Mouse (Mus musculus): ENCODE data around the gene Tmem108. TPM values are rescaled to one million over a fixed set of nuclear protein-coding genes. Genes with fewer than 3 reads are reported as not detected.

Gene Tmem108
- polyA plus RNA-seq, 1 experiment from 2014 or later = 13.2 TPM

GRCm38 (mm10) chr9:103760356-103760755, 1.3 kb downstream of the Tmem108 start:
- H3K4me1 ChIP-seq (replicated peaks; ENCODE audit: control insufficient read depth, insufficient read depth, low read length) = no peaks in the 10 kb centered on the region
- peak overlapping the region; percentile 50 for H3K4me3 ChIP-seq (ENCODE audit: low read depth, low read length)
- no peak for ATAC-seq (ENCODE audit: low FRiP score)

GRCm38 (mm10) chr9:103759829-103760228, 1.8 kb downstream of the Tmem108 start:
- H3K4me3 ChIP-seq (ENCODE audit: low read depth, low read length) = no peak overlapping the region
- no peak for DNase-seq (ENCODE audit: low spot score)
- no peak for ATAC-seq (ENCODE audit: low FRiP score)

More at GRCm38 (mm10) chr9:103760356-103760755, 1.3 kb downstream of the Tmem108 start:
- no peak overlapping the region for H3K27ac ChIP-seq (ENCODE audit: low read depth, low read length)
- peak overlapping the region; percentile 91 for H3K4me2 ChIP-seq (replicated peaks; ENCODE audit: low read depth, low read length)
- no peaks in the 10 kb centered on the region for H3K36me3 ChIP-seq (ENCODE audit: control insufficient read depth, insufficient read depth, low read length)
- 35% methylated on average over 8 of the region's 8 CpGs for WGBS
- no peak overlapping the region for H3K9ac ChIP-seq (ENCODE audit: low read depth, low read length)
- no peaks in the 10 kb centered on the region for H3K9me3 ChIP-seq (ENCODE audit: control insufficient read depth, low read length)
- peak; percentile 13 for DNase-seq (ENCODE audit: low spot score)
- H3K27me3 ChIP-seq (ENCODE audit: control insufficient read depth, insufficient read depth, low read length) = peaks cover 19% of the 10 kb centered on the region; the same call in 1 of the 2 replicates

GRCm38 (mm10) chr9:103758930-103759695, 2.5 kb downstream of the Tmem108 start:
- Histone ChIP-seq H3K9ac (ENCODE audit: low read depth, low read length) (no peak overlapping the region), H3K4me3 (ENCODE audit: low read depth, low read length) (no peak overlapping the region), H3K4me2 (replicated peaks; ENCODE audit: low read depth, low read length) (no peak overlapping the region), H3K9me3 (ENCODE audit: control insufficient read depth, low read length) (no peaks in the 10 kb centered on the region), H3K27me3 (ENCODE audit: control insufficient read depth, insufficient read depth, low read length) (peaks cover 19% of the 10 kb centered on the region; the same call in 1 of the 2 replicates), H3K27ac (ENCODE audit: low read depth, low read length) (no peak overlapping the region), H3K4me1 (replicated peaks; ENCODE audit: control insufficient read depth, insufficient read depth, low read length) (no peaks in the 10 kb centered on the region), H3K36me3 (ENCODE audit: control insufficient read depth, insufficient read depth, low read length) (no peaks in the 10 kb centered on the region)
- ATAC-seq (ENCODE audit: low FRiP score) = no peak
- peak; percentile 87 for DNase-seq (ENCODE audit: low spot score)
- WGBS = 25% methylated on average over 20 of the region's 20 CpGs

More at GRCm38 (mm10) chr9:103759829-103760228, 1.8 kb downstream of the Tmem108 start:
- 61% methylated on average over 9 of the region's 9 CpGs for WGBS
- H3K9ac ChIP-seq (ENCODE audit: low read depth, low read length) = no peak overlapping the region
- H3K27ac ChIP-seq (ENCODE audit: low read depth, low read length) = no peak overlapping the region
- H3K27me3 ChIP-seq (ENCODE audit: control insufficient read depth, insufficient read depth, low read length) = peaks cover 19% of the 10 kb centered on the region; the same call in 1 of the 2 replicates
- H3K4me1 ChIP-seq (replicated peaks; ENCODE audit: control insufficient read depth, insufficient read depth, low read length) = no peaks in the 10 kb centered on the region
- no peaks in the 10 kb centered on the region for H3K36me3 ChIP-seq (ENCODE audit: control insufficient read depth, insufficient read depth, low read length)
- no peak overlapping the region for H3K4me2 ChIP-seq (replicated peaks; ENCODE audit: low read depth, low read length)
- H3K9me3 ChIP-seq (ENCODE audit: control insufficient read depth, low read length) = no peaks in the 10 kb centered on the region

GRCm38 (mm10) chr9:103758246-103758645, 3.4 kb downstream of the Tmem108 start:
- 82% methylated on average over 7 of the region's 7 CpGs for WGBS
- peaks cover 19% of the 10 kb centered on the region; the same call in 1 of the 2 replicates for H3K27me3 ChIP-seq (ENCODE audit: control insufficient read depth, insufficient read depth, low read length)
- DNase-seq (ENCODE audit: low spot score) = no peak
- H3K4me2 ChIP-seq (replicated peaks; ENCODE audit: low read depth, low read length) = no peak overlapping the region
- H3K36me3 ChIP-seq (ENCODE audit: control insufficient read depth, insufficient read depth, low read length) = no peaks in the 10 kb centered on the region
- ATAC-seq (ENCODE audit: low FRiP score) = no peak
- H3K4me1 ChIP-seq (replicated peaks; ENCODE audit: control insufficient read depth, insufficient read depth, low read length) = no peaks in the 10 kb centered on the region
- no peak overlapping the region for H3K27ac ChIP-seq (ENCODE audit: low read depth, low read length)
- H3K4me3 ChIP-seq (ENCODE audit: low read depth, low read length) = no peak overlapping the region
- no peak overlapping the region for H3K9ac ChIP-seq (ENCODE audit: low read depth, low read length)
- H3K9me3 ChIP-seq (ENCODE audit: control insufficient read depth, low read length) = no peaks in the 10 kb centered on the region

GRCm38 (mm10) chr9:103752618-103753017, 9.0 kb downstream of the Tmem108 start:
- Histone ChIP-seq H3K4me3 (ENCODE audit: low read depth, low read length) (no peak overlapping the region), H3K9me3 (ENCODE audit: control insufficient read depth, low read length) (no peaks in the 10 kb centered on the region), H3K4me1 (replicated peaks; ENCODE audit: control insufficient read depth, insufficient read depth, low read length) (no peaks in the 10 kb centered on the region), H3K27ac (ENCODE audit: low read depth, low read length) (no peak overlapping the region), H3K9ac (ENCODE audit: low read depth, low read length) (no peak overlapping the region), H3K27me3 (ENCODE audit: control insufficient read depth, insufficient read depth, low read length) (no peaks in the 10 kb centered on the region), H3K4me2 (replicated peaks; ENCODE audit: low read depth, low read length) (no peak overlapping the region), H3K36me3 (ENCODE audit: control insufficient read depth, insufficient read depth, low read length) (no peaks in the 10 kb centered on the region)
- WGBS = 94% methylated on average over 10 of the region's 10 CpGs
- DNase-seq (ENCODE audit: low spot score) (no peak), ATAC-seq (ENCODE audit: low FRiP score) (no peak)

- Histone ChIP-seq H3K27me3 (ENCODE audit: control insufficient read depth, insufficient read depth, low read length) (no peaks in the 10 kb centered on the region), H3K27ac (ENCODE audit: low read depth, low read length) (no peak overlapping the region), H3K9ac (ENCODE audit: low read depth, low read length) (no peak overlapping the region), H3K9me3 (ENCODE audit: control insufficient read depth, low read length) (no peaks in the 10 kb centered on the region), H3K4me2 (replicated peaks; ENCODE audit: low read depth, low read length) (no peak overlapping the region), H3K4me1 (replicated peaks; ENCODE audit: control insufficient read depth, insufficient read depth, low read length) (no peaks in the 10 kb centered on the region), H3K4me3 (ENCODE audit: low read depth, low read length) (no peak overlapping the region), H3K36me3 (ENCODE audit: control insufficient read depth, insufficient read depth, low read length) (no peaks in the 10 kb centered on the region)
- WGBS = 46% methylated on average over 9 of the region's 9 CpGs
- DNase-seq (ENCODE audit: low spot score) = peak; percentile 28
- ATAC-seq (ENCODE audit: low FRiP score) = no peak
Observed at GRCm38 (mm10) chr9:103751568-103751967, 10.1 kb downstream of the Tmem108 start.

GRCm38 (mm10) chr9:103750491-103750890, 11.1 kb downstream of the Tmem108 start:
- Histone ChIP-seq H3K27ac (ENCODE audit: low read depth, low read length) (no peak overlapping the region), H3K4me2 (replicated peaks; ENCODE audit: low read depth, low read length) (no peak overlapping the region), H3K36me3 (ENCODE audit: control insufficient read depth, insufficient read depth, low read length) (no peaks in the 10 kb centered on the region), H3K4me3 (ENCODE audit: low read depth, low read length) (no peak overlapping the region), H3K27me3 (ENCODE audit: control insufficient read depth, insufficient read depth, low read length) (no peaks in the 10 kb centered on the region), H3K4me1 (replicated peaks; ENCODE audit: control insufficient read depth, insufficient read depth, low read length) (no peaks in the 10 kb centered on the region), H3K9ac (ENCODE audit: low read depth, low read length) (no peak overlapping the region), H3K9me3 (ENCODE audit: control insufficient read depth, low read length) (no peaks in the 10 kb centered on the region)
- WGBS = 86% methylated on average over 9 of the region's 9 CpGs
- DNase-seq (ENCODE audit: low spot score) = no peak
- no peak for ATAC-seq (ENCODE audit: low FRiP score)

GRCm38 (mm10) chr9:103746598-103746997, 15.0 kb downstream of the Tmem108 start:
- H3K27ac ChIP-seq (ENCODE audit: low read depth, low read length) = no peak overlapping the region
- H3K36me3 ChIP-seq (ENCODE audit: control insufficient read depth, insufficient read depth, low read length) = no peaks in the 10 kb centered on the region
- no peak overlapping the region for H3K9ac ChIP-seq (ENCODE audit: low read depth, low read length)
- ATAC-seq (ENCODE audit: low FRiP score) = no peak
- no peak overlapping the region for H3K4me3 ChIP-seq (ENCODE audit: low read depth, low read length)
- H3K4me2 ChIP-seq (replicated peaks; ENCODE audit: low read depth, low read length) = no peak overlapping the region
- no peak for DNase-seq (ENCODE audit: low spot score)
- no peaks in the 10 kb centered on the region for H3K27me3 ChIP-seq (ENCODE audit: control insufficient read depth, insufficient read depth, low read length)
- no peaks in the 10 kb centered on the region for H3K9me3 ChIP-seq (ENCODE audit: control insufficient read depth, low read length)
- H3K4me1 ChIP-seq (replicated peaks; ENCODE audit: control insufficient read depth, insufficient read depth, low read length) = no peaks in the 10 kb centered on the region
- WGBS = 91% methylated on average over 5 of the region's 5 CpGs

GRCm38 (mm10) chr9:103740145-103740544, 21.5 kb downstream of the Tmem108 start:
- Histone ChIP-seq H3K9me3 (ENCODE audit: control insufficient read depth, low read length) (no peaks in the 10 kb centered on the region), H3K4me3 (ENCODE audit: low read depth, low read length) (no peak overlapping the region), H3K9ac (ENCODE audit: low read depth, low read length) (no peak overlapping the region), H3K4me2 (replicated peaks; ENCODE audit: low read depth, low read length) (no peak overlapping the region), H3K36me3 (ENCODE audit: control insufficient read depth, insufficient read depth, low read length) (no peaks in the 10 kb centered on the region), H3K27me3 (ENCODE audit: control insufficient read depth, insufficient read depth, low read length) (no peaks in the 10 kb centered on the region), H3K27ac (ENCODE audit: low read depth, low read length) (no peak overlapping the region), H3K4me1 (replicated peaks; ENCODE audit: control insufficient read depth, insufficient read depth, low read length) (no peaks in the 10 kb centered on the region)
- DNase-seq (ENCODE audit: low spot score) = no peak
- 74% methylated on average over 12 of the region's 12 CpGs for WGBS
- ATAC-seq (ENCODE audit: low FRiP score) = no peak

Data from hindbrain, embryonic 11.5 days (tissue).